Mouse (Mus musculus): Measurements from ENCODE around the gene Metrn.
"Not testable (repeated sequence)": the region's sequence is repeated elsewhere in the genome, so short reads cannot be mapped to it uniquely, and the experiment has no call there.

Metrn gene

DNA sequence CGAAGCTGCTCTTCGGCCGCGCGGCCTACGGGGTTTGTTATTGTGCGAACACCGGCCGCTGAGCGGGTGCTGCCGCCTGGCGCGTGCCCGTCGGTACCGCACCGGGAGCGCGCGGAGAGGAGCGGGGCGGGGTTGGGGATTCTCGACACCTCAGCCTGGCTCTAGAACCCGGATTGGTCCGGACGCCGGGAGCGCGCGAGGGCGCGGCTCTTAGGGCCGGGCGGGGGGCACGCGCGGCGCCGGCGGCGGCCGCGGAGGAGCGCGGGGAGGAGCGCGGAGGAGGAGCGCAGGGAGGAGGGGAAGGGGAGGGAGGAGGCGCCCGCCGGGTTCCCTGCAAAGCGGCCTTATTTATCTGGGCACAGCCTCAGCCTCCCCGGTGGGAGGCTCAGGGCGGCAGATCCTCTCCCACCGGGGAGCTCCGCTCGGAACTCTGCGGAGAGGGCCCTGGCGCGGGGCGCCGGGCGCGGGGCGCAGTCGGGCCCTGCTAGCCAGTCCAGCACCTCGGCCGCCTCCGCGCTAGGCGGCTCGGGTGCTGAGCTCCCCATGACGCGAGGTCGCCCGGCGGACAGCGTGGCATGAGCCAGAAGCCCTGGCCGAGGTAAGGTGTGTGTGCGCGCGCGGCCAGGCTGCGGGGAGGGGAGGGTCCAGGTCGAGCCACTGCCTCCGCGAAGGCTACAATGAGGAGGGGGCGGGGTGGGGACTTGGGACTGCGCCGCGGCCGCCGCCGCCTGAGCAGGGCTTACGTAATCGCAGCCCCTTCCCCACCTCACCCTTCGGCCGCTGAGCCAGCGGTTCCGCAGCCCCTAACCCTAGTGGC, 12.1 kb upstream of the Metrn start, which contains the start of gene Fbxl16:
Gene Fbxl16, plus strand, starts transcription at position 297 of the 817 bp plus-strand sequence.
- no peak for DNase-seq (ENCODE audit: extremely low spot score, low read depth, low spot score)

DNA sequence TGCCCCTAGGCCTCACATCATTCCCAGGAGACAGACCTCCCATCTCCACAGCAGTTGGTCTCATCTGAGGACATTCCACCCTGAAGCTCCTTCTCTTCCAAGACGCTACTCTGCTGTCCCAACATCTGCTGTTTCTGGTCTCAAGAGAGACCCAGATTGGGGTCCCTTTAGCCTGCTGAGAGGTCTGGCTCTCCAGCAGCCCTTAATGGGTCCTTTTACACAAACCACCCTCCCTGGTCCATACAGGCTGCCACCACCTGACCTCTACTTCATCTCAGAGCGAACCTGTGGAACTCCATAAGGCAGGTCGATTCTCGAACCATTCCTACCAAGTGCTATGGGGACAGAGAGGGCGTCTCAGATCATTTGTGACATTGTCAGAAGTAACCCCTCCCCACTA, 11.1 kb upstream of the Metrn start:
- DNase-seq (ENCODE audit: extremely low spot score, low read depth, low spot score), result no peak

DNA sequence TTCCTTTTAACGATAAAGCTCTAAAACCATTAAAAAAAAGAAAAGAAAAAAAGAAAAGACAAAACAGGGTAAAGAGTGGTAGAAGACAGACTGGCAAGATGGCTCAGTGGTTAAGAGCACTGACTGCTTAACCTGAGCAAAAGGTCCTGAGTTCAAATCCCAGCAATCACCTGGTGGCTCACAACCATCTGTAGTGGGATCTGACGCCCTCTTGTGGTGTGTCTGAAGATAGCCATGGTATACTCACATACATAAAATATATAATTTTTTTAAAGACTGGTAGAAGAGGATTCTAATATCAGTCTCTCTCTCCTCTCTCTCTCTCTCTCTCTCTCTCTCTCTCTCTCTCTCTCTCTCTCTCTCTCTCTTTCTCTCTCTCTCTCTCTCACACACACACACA, 10.5 kb upstream of the Metrn start:
- not testable (repeated sequence) for DNase-seq (ENCODE audit: extremely low spot score, low read depth, low spot score)

DNA sequence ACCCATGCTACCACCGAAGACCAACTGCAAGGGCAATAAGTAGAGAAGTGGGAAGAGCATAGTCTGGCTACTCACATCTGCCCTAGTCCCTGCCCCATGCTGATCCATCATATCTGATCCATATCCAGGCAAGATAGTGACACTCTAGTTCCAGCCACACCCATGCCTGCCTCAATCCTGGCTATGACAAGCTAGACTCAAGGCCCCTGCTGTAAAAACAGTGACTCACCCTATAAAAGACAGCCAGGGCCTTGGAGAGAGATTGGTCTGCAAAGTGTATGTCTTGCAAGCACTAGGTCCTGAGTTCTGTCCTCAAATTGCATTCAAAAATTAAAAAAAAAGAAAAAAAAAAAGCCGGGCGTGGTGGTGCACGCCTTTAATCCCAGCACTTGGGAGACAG, 9.6 kb upstream of the Metrn start:
- DNase-seq (ENCODE audit: extremely low spot score, low read depth, low spot score), result no peak

DNA sequence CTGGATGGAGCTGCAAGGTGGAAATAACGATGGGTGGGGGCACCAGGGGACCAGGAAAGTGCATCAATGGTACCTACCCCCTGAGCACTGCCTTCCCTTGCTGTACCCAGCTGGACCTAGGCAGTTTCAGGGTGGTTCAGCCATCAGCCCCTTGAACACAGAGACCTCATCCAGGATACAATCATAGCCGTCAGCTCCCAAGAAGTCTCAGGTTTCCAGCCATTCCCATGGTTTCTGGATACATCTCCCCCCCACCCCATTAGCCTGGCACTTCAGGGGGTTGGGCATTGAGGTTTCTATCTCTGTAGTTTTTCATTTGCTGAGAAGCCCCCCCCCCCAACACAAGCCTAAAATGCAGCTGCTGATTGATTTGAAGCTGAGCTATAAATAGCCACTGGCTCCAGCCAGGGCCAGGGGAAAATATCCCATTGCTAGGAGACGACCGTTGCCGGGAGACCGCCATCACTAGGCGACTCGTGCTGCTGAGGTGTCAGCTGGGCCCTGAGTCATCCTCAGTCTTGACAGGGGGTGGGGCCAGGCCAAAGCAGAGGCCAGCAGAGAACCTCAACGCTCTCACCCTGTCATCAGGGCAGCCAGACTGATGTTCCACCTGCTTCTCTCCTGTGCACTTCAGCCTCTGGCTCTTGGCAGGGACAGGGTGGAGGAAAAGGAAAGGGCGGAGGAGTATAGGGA, 6.0 kb upstream of the Metrn start:
- no peak for DNase-seq (ENCODE audit: extremely low spot score, low read depth, low spot score)

DNA sequence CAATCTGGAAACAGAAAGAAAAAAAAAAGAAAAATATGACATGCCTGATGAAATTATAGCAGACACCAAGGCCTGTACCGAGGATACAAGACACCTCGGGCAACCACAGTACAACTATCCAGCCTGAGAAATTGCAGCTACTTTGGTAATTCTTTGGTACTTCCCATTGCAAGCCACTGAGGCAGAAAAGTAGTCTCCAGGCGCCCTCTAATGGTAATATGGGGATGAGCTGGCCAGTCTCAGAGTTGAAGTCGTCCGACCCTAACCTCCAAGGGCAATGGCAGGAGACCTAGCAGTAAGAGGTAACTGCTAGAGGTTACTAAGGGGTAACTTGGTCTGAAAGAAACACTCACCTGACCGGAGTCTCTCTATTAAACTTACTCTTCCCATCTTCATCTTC, 4.1 kb upstream of the Metrn start:
- no peak for DNase-seq (ENCODE audit: extremely low spot score, low read depth, low spot score)

DNA sequence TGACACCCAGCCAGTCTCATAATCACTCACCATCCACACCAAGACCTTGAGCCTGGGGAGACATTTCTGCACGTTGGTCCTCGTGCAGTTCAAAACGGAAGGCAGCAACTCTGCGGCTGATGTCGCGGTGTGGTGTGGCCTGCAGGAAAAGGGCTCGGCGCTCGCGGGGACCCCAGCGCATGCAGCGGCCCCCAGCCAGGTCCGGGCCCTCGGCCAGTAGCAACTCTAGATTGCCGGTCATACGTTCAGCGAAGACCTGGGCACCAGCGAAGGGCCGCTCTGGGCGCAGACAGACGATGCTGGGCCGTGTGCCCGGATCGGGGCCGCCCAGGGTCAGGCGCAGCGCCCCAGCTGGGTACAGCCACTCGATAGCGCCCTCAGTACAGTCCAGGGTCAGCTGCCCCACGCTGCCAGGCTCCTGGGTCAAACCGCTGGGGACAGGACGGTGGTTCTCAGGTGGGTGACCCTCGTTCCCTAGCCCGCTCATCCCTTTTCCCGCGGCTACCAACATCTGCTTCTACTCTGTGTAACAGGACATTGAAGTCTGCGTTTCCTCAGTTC, 645 bp downstream of the Metrn start:
- no peak for DNase-seq (ENCODE audit: extremely low spot score, low read depth, low spot score)

DNA sequence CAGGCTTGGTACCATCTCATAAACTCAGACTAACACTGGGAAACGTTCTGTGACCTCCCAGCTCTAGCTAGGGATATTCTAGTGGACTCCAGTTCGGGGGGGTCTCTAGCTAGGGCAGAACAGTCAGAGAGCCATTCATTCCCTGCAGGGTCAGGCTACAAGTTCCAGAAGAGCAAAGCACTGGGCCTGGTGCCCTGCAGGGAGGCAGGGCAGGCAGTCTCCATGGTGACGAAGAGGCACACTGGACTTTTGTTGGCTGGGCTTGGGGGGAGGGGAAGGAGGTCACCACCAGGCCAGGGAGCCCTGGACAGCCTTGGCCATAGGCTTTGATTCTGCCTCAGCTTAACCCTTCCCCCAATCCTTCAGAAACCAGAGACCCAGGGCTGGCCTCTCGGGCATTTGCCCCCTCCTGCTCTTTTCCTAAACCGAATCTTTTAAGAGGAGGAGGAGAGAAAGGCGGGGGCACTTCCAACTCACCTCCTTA, 1.3 kb downstream of the Metrn start, which contains the start of gene AC134908.4:
Gene AC134908.4, minus strand, starts transcription at position 51 of the 484 bp plus-strand sequence.
- DNase-seq (ENCODE audit: extremely low spot score, low read depth, low spot score), result peak; percentile 49

DNA sequence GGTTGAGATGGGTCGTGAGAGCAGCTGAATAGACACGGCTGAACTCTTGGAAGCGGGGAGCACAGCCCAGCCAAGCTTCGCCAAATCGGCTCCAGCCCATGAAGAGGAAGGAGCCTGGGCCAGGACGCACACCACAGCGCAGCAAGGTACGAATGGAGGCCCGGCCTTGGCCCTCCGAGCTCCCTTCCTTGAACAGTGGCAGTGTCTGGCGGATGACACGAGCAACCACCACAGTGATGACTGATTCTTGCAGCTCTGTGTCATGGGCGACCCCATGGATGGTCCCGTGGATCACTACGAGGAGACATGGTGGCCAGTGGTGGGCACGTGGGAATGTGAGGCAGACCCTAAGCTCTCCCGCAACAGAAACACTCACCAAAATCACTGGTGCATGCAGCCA, 1.9 kb downstream of the Metrn start:
- DNase-seq (ENCODE audit: extremely low spot score, low read depth, low spot score), result no peak

DNA sequence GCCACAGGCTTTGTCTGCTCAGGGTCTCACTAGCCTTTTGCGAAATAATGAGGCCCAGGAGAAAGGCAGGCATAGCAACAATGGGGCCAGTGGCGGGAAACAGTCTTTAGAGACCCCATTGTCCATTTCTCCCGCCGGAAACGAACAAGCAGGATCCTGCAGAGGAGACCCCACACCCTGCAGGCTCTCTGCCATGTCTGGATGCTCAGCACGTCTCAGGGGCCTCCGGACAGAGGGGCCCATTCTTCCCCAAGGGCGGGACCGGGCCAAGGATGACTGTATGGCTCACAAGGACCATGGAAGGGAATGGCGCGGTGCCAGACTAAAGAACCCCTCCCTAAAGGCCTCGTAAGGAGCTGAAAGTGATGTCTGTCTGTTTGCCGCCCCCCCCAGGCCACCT, 2.7 kb downstream of the Metrn start:
- no peak for DNase-seq (ENCODE audit: extremely low spot score, low read depth, low spot score)

DNA sequence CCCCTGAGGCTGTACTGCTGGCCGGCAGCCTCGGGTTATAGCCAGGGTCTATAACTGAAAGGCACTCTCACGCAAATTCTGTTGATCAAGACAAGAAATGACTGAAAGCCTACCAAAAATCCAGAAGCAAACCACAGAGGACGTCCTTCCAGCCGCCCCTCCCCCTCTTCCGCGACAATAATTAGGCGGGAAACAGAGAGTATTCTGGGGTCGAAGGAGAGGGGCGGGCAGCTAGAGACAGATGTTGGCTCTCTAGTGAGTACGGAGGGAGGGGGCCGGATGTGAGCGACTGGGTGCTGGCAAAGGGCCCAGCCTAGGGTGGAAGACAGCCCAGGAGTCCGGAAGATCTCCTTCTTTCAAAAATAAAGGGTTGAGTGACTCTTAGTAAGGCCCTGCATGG, 4.3 kb downstream of the Metrn start, which contains the start of gene Fam173a:
Gene Fam173a, minus strand, starts transcription at position 287 of the 400 bp plus-strand sequence.
- DNase-seq (ENCODE audit: extremely low spot score, low read depth, low spot score), result no peak

DNA sequence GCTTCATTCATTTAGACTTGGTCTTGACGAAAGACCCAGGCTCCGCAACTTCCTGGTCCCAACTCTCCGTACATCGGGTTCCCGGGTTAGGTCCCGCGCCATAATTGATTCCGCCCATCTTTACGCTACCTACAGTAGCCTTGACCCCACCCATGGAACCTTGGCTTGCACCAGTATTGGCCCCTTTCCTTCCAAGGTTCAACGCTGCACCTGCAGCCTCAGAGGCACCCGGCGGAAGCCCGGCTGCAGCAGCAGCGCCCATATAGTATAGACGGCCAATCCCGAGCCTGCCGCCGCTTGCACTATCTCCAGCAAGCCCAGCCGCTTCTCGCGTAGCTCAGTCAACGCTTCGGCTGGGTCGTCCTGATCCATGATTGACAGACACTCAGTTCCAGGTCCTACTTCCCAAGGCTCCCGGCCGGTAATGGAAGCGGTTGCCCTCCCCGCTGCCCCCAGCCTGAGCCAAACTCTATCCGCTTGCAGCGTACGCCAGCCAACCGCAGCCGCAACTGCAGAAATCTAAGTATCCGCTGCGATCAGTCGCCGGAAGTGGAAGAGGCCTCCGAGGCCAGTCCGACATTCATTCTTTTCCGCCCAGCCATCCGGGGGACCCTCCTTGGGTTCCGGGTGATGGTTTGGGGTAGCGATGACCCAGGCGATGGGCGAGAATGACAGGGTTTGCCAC, 5.0 kb downstream of the Metrn start:
- DNase-seq (ENCODE audit: extremely low spot score, low read depth, low spot score), result peak; percentile 47

DNA sequence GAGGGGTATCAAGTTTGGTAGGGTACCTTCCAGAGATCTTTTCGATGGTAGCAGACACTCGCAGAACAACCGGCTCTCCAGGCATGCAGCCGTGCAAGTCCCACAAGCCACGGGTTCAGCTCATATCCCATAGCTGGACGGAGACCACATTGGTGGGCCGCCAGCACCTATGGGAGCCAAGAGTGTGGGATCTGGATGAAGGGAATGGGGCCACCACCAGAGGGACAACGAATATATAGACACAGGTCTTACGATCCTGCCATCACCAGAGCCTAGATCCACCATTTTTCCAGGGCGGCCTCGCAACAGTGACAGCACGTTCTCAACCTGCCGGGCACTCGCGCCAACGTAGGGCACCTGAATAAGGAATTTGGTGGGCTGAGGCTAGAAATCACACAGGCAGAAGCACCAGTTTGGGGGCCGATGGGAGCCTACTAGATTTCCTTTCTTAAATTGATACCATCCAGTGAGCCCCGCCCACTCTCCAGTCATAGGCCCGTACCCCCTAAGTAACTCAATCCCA, 5.6 kb downstream of the Metrn start:
- no peak for DNase-seq (ENCODE audit: extremely low spot score, low read depth, low spot score)

DNA sequence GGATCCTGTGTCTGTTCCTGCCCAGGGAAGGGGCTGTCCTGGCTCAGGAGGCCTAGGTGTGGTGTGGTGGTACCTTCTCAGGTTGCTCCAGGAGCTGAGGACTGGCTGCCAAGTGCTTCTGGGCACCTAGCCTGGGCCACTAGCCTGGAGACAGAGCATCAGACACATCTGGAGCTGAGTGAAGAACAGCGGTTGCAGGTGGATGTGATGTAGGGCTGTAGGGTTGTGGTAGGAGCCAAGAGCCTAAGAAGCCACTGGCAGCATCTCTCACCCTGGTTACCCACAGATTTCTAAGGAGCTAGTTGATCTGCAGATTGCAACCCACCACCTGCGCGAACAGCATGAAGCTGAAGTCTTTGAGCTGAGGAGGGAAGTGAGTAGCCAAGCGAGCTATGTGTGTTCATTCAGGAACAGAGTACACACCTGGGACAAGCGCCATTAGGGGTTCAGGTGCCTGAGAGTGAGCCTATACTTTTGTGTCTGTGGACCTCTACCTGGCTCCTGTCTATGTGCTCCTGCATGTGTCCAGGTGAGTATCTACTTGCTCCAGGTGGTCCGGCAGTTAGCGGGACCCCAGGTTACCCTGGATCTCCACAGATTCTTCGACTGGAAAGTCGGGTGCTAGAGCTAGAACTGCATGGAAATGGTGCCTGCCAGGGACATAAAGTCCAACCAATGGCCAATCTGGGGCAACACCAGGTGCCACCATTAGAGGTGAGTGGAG, 10.0 kb downstream of the Metrn start:
- no peak for DNase-seq (ENCODE audit: extremely low spot score, low read depth, low spot score)

DNA sequence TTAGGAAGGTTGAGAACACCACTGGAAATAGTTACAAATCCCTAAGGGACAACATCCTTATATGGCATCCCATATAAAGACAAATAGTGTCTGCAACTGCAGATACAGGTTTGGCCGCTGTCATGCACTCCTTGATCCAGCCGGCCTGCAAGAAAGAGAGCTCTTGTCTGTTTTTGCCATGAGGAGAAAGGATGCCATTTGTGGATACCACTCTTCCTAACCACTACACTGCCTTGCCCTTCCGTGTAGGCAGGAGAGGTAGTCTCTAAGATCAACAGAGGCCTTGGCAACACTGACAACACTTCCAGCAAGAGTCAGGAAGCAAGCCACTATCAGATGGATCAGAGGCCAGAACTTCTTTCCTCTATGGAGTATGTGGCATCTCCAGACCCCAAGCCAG, 10.7 kb downstream of the Metrn start, which contains the start of gene Ccdc78:
Gene Ccdc78, plus strand, starts transcription at position 301 of the 400 bp plus-strand sequence.
- DNase-seq (ENCODE audit: extremely low spot score, low read depth, low spot score), result no peak

DNA sequence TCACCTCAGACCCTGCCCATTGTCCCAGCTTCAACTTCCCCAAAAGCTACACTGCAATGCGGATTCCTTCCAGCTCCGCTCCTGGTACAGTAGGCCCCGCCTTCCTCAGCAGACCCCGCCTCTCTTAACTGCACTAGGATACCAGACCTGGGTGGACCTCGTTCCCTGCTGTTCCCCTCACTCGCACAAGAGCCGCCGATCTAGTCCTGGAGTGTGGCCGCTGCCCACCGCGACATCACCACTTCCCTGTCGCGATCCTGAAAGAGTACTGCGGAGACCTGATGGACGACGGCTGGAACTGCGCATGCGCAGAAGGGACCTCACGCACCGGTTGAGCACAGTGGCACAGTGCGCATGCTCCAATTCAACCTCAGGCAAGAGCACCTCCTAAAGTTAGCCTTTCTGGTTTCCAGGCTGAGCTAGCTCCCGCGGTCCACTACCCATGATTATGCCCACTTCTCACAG, 11.6 kb downstream of the Metrn start, which contains the start of gene Haghl:
Gene Haghl, minus strand, starts transcription at position 393 of the 465 bp plus-strand sequence.
- peak; percentile 92 for DNase-seq (ENCODE audit: extremely low spot score, low read depth, low spot score)

DNA sequence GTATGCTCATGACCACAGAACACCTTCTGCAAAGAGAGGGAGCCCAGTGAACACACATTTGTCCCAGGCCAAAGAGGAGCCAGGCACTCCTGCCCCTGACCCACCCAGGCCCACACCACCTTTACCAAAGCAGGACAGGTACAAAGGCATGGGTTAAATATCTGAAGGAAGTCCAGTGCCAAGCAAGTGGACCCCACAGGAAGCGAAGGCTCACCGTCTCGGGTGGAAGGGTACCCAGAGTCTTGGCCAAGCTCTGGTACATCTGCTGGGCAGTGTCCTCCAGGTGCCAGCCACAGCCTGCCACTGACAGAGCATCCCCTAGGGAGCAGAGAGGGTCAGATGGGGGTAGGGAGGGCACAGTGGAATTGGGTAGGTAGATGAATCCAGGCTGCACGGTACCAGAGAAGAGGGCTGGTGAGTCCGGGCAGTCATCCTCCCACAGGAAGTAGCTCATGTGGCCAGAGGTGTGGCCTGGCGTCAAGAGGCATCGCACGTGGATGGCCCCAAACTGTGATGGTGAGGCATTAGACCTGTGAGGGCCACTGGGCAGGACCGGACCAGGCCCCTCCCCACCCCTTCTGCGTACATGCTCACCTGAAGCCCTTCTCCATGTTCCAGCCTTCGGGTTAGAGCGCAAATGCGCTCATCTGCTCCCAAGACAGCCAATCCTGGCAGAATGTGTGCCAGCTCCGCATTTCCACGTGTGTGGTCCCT, 12.9 kb downstream of the Metrn start:
- no peak for DNase-seq (ENCODE audit: extremely low spot score, low read depth, low spot score)

DNA sequence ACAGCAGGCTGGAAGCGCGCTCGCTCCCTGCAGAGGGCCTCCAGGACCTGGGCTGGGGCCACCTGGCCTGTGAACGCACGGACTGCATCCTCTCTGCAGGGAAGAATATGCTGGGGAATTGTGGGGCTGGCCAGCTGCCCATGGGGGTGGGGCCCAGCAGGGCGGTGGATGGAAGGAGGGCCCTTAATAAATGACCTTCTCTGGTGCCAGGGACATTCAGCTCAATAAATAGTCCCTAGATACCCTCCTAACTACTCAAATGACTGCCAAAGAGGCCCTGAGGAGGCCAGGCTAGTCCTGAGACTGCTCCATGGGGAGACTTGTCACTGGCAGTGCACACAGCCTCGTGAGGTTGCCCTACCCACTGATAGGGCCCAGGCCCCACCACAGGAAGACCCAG, 13.8 kb downstream of the Metrn start:
- DNase-seq (ENCODE audit: extremely low spot score, low read depth, low spot score), result no peak

DNA sequence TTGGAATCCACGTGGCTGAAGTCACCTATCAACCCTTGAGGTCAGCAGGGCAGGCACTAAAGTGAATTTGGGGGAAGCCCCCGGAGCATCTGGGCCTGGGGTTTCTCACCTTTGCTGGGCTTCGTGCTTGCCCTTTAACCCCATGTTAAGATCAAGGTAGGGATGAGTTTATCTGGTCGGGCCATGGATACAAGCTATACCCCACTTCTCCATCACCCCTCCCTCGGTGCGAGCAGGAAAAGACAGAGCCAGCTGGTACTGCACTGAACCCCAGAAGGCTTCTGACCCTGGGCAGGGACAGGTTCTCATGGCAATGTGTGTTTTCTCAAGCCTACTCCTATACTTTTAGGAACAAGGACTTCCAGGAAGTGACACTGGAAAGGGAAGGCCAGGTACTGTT, 15.6 kb downstream of the Metrn start:
- DNase-seq (ENCODE audit: extremely low spot score, low read depth, low spot score), result no peak
